Mouse (Mus musculus): ENCODE measurements around the gene C1qtnf1.
"Not testable (repeated sequence)": the region's sequence is repeated elsewhere in the genome, so short reads cannot be mapped to it uniquely, and the experiment has no call there.

C1qtnf1 gene

GRCm38 (mm10) chr11:118427986-118428385, at the start of gene C1qtnf1:
Gene C1qtnf1 (plus strand): TSS chr11:118428203.
- in situ Hi-C loops (cut with MboI, MseI): no loop called here

- in situ Hi-C loops (cut with MboI, MseI): no loop called here
Measured at GRCm38 (mm10) chr11:118378656-118379055, 49.3 kb upstream of the C1qtnf1 start.

- in situ Hi-C loops (cut with MboI, MseI): no loop called here
Measured at GRCm38 (mm10) chr11:118379251-118380009, 48.6 kb upstream of the C1qtnf1 start.

GRCm38 (mm10) chr11:118387816-118388215, 40.2 kb upstream of the C1qtnf1 start:
- in situ Hi-C loops (cut with MboI, MseI): not testable (repeated sequence)

- in situ Hi-C loops (cut with MboI, MseI): loop anchor here (5.0 kb wide), 1 partner anchor 97 kb away; no protein-coding TSS in a partner anchor
Measured at GRCm38 (mm10) chr11:118393991-118394390, 34.0 kb upstream of the C1qtnf1 start.

- in situ Hi-C loops (cut with MboI, MseI): loop anchor here (5.0 kb wide), 1 partner anchor 97 kb away; no protein-coding TSS in a partner anchor
Measured at GRCm38 (mm10) chr11:118394538-118394937, 33.5 kb upstream of the C1qtnf1 start.

GRCm38 (mm10) chr11:118397806-118398530, 30.0 kb upstream of the C1qtnf1 start:
- in situ Hi-C loops (cut with MboI, MseI): no loop called here

- in situ Hi-C loops (cut with MboI, MseI): no loop called here
Measured at GRCm38 (mm10) chr11:118399891-118400565, 28.0 kb upstream of the C1qtnf1 start.

- in situ Hi-C loops (cut with MboI, MseI): no loop called here
Measured at GRCm38 (mm10) chr11:118400566-118400936, 27.5 kb upstream of the C1qtnf1 start.

GRCm38 (mm10) chr11:118401195-118401594, 26.8 kb upstream of the C1qtnf1 start:
- in situ Hi-C loops (cut with MboI, MseI): no loop called here

- in situ Hi-C loops (cut with MboI, MseI): no loop called here
Measured at GRCm38 (mm10) chr11:118401760-118402280, 26.2 kb upstream of the C1qtnf1 start, which contains the start of gene Lgals3bp. Gene Lgals3bp (minus strand): TSS chr11:118402092.

GRCm38 (mm10) chr11:118403183-118403582, 24.8 kb upstream of the C1qtnf1 start:
- in situ Hi-C loops (cut with MboI, MseI): no loop called here

- in situ Hi-C loops (cut with MboI, MseI): no loop called here
Measured at GRCm38 (mm10) chr11:118403951-118404899, 23.8 kb upstream of the C1qtnf1 start.

GRCm38 (mm10) chr11:118405311-118405710, 22.7 kb upstream of the C1qtnf1 start:
- in situ Hi-C loops (cut with MboI, MseI): no loop called here

- in situ Hi-C loops (cut with MboI, MseI): no loop called here
Measured at GRCm38 (mm10) chr11:118406521-118406920, 21.5 kb upstream of the C1qtnf1 start.

GRCm38 (mm10) chr11:118407318-118407910, 20.6 kb upstream of the C1qtnf1 start:
- in situ Hi-C loops (cut with MboI, MseI): no loop called here

GRCm38 (mm10) chr11:118408051-118408740, 19.8 kb upstream of the C1qtnf1 start:
- in situ Hi-C loops (cut with MboI, MseI): no loop called here

GRCm38 (mm10) chr11:118409106-118410072, 18.6 kb upstream of the C1qtnf1 start:
- in situ Hi-C loops (cut with MboI, MseI): no loop called here

GRCm38 (mm10) chr11:118410073-118410444, 17.9 kb upstream of the C1qtnf1 start:
- in situ Hi-C loops (cut with MboI, MseI): no loop called here
